Mouse (Mus musculus) midbrain, embryonic 12.5 days (tissue): ENCODE measurements around the gene Rgl3. TPM values are rescaled to one million over a fixed set of nuclear protein-coding genes. Genes with fewer than 3 reads are reported as not detected.
A peak's percentile ranks its signal among the peaks of the same experiment; 100 is the strongest.

Experiments
- ATAC-seq: fragments of 200-750 bp; cut with Nextera tagmentation; 2 replicates; pipeline ENCODE4 v1.8.0; 2017; ENCODE audit warnings: low read depth, moderate TSS enrichment, moderate library complexity; ENCODE audit not compliant: low FRiP score
- H3K27ac ChIP-seq: fragments of 300-500 bp; sonication (generic); replicated peaks from 2 replicates; pipeline ENCODE4 v1.5.1; 2016; ENCODE audit warnings: mild to moderate bottlenecking
- H3K27me3 ChIP-seq: fragments of 300-500 bp; sonication (generic); 2 replicates; pipeline ENCODE4 v1.6.1; 2016; ENCODE audit warnings: mild to moderate bottlenecking
- H3K36me3 ChIP-seq: fragments of 300-500 bp; sonication (generic); 2 replicates; pipeline ENCODE4 v1.6.1; 2016
- H3K4me1 ChIP-seq: fragments of 300-500 bp; sonication (generic); 2 replicates; pipeline ENCODE4 v1.6.1; 2016
- H3K4me2 ChIP-seq: fragments of 300-500 bp; sonication (generic); replicated peaks from 2 replicates; pipeline ENCODE4 v1.6.1; 2016; ENCODE audit warnings: mild to moderate bottlenecking, moderate library complexity
- H3K4me3 ChIP-seq: fragments of 300-500 bp; sonication (generic); 2 replicates; pipeline ENCODE4 v1.5.1; 2016; ENCODE audit warnings: mild to moderate bottlenecking
- H3K9ac ChIP-seq: fragments of 300-500 bp; sonication (generic); replicated peaks from 2 replicates; pipeline ENCODE4 v1.6.1; 2016; ENCODE audit warnings: mild to moderate bottlenecking, moderate library complexity
- H3K9me3 ChIP-seq: fragments of 300-500 bp; sonication (generic); 2 replicates; pipeline ENCODE4 v1.6.1; 2016; ENCODE audit warnings: mild to moderate bottlenecking
- WGBS: fragments of 180-500 bp; shearing (Covaris S2); methylation state at CpG from one replicate; pipeline ENCODE4 v1.1.7; 2016; 5-methylcytosine and 5-hydroxymethylcytosine counted together
- polyA plus RNA-seq: library from polyadenylated mRNA; unstranded; fragments of >200 nt; fragmentation: Nextera tagmentation; extraction: Ambion mirVana; gene quantifications from 2 replicates; pipeline ENCODE4 v1.2.1, GENCODE M21; 2016

Gene Rgl3
- polyA plus RNA-seq, 1 experiment from 2014 or later = 2.7 TPM

GRCm38 (mm10) chr9:21977331-21977730 lies 11.9 kb downstream of the Rgl3 start:
- no peak overlapping the region for H3K4me3 ChIP-seq
- no peaks in the 10 kb centered on the region for H3K36me3 ChIP-seq
- 91% methylated on average over 5 of the region's 5 CpGs for WGBS
- no peak overlapping the region for H3K9ac ChIP-seq
- no peak overlapping the region for H3K4me2 ChIP-seq
- H3K27ac ChIP-seq = no peak overlapping the region
- ATAC-seq = no peak
- H3K9me3 ChIP-seq = no peaks in the 10 kb centered on the region
- H3K27me3 ChIP-seq = no peaks in the 10 kb centered on the region
- no peaks in the 10 kb centered on the region for H3K4me1 ChIP-seq

DNA sequence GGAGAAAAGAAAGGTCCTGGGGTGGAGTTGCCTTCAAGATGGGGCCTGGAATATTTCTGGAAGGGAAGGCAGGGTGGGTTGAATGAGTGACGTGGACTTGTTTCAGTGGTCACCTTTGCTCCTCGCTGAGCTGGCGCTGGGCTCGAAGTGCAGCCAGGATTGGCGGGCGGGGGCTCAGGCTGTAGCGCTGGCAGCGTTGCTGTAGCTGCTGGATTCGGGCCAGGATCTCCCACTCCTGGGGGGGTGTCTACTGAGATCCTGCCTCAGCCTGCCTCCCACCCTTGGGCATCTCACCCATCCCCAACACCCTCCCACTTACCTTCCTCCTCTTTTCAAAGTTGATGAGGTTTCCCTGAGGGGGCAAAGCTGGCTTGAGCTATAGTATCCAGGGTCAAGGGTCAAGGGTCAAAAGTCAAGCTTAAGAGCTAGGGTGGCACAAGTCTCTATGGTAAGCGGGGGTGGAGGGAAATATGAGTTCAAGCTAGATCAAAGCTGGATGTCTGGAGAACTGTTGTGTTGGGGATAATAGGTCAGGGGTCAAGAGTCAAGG lies 12.5 kb downstream of the Rgl3 start:
- 86% methylated on average over 10 of the region's 10 CpGs for WGBS
- Histone ChIP-seq H3K27ac (no peak overlapping the region), H3K27me3 (no peaks in the 10 kb centered on the region), H3K36me3 (no peaks in the 10 kb centered on the region), H3K9ac (no peak overlapping the region), H3K4me1 (no peaks in the 10 kb centered on the region), H3K4me3 (no peak overlapping the region), H3K9me3 (no peaks in the 10 kb centered on the region), H3K4me2 (no peak overlapping the region)
- ATAC-seq = no peak

- WGBS = 95% methylated on average over 4 of the region's 4 CpGs
- Histone ChIP-seq H3K9ac (no peak overlapping the region), H3K27ac (no peak overlapping the region), H3K36me3 (no peaks in the 10 kb centered on the region), H3K4me2 (no peak overlapping the region), H3K4me3 (no peak overlapping the region), H3K4me1 (no peaks in the 10 kb centered on the region), H3K27me3 (0 out of 2 replicates have a peak, but pooled peaks cover 4% of the 10 kb centered on the region), H3K9me3 (no peaks in the 10 kb centered on the region)
- no peak for ATAC-seq
Observed at GRCm38 (mm10) chr9:21969304-21969703, 19.9 kb downstream of the Rgl3 start.

- no peaks in the 10 kb centered on the region for H3K4me1 ChIP-seq
- no peak overlapping the region for H3K4me2 ChIP-seq
- no peak overlapping the region for H3K27ac ChIP-seq
- no peak overlapping the region for H3K9ac ChIP-seq
- 87% methylated on average over 6 of the region's 6 CpGs for WGBS
- ATAC-seq = no peak
- H3K9me3 ChIP-seq = no peaks in the 10 kb centered on the region
- peaks cover 8% of the 10 kb centered on the region for H3K27me3 ChIP-seq
- H3K36me3 ChIP-seq = no peaks in the 10 kb centered on the region
- H3K4me3 ChIP-seq = no peak overlapping the region
Observed at GRCm38 (mm10) chr9:21968883-21969282, 20.4 kb downstream of the Rgl3 start.

DNA sequence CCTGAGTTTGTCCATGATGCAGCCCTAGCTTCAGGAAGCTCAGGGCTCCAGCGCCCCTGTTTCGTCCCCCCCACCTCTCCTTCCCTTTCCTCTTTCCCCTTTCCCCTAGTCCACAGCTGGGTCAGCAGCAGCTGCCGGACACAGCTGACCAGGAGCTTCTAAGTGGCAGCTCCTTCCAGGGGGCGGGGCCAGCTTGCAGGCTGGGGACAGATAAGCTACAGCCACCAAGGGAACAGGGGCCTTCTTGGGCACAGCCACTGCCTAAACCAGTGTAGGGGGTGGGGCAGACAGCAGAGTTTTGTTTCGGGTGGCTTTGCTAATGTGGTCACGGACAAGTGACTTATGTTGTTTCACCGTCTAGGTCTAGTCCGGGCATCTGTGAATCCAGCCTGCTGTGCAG lies 25.8 kb downstream of the Rgl3 start, which contains the start of gene Epor:
Epor (minus strand) TSS at position 90 of the 400 bp plus-strand sequence.
- WGBS = 17% methylated on average over 8 of the region's 8 CpGs
- H3K4me3 ChIP-seq = peak within 1 kb of the TSS; percentile 39

DNA sequence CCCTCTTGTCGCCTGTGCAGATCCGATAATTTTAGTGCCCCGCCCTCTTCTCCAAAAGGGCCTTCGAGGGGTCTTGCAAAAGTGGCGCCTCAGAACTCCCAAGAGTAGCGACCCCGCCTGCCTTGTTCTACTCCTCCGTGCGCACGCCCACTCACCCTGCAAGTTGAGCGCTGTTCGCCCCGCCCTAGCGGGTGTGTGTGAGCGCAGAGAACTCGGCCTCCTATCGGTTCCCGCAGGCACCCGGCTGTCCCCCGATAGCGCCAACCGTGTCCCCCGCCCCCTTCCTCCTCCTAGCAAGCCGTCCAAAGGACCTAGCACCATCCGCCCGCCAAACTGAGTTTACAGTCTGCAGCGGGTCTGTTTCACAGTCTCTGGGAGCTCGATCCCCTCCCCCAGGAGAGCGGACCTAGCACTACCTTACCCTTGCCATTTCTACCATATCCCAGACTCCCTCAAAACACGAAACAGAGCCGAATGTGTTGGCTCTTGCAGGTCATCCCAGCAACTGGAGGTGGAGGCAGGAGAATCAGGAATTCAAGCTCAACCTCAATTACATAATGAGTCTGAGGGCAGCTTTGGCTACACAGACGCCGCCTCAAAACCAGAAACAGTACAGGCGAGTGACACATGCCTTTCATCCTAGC lies 26.7 kb downstream of the Rgl3 start:
- 3% methylated on average over 34 of the region's 34 CpGs for WGBS
- H3K27me3 ChIP-seq = peaks cover 59% of the 10 kb centered on the region
- peak overlapping the region; percentile 39 for H3K4me3 ChIP-seq
- no peak overlapping the region for H3K27ac ChIP-seq
- H3K4me2 ChIP-seq = peak overlapping the region; percentile 63
- H3K4me1 ChIP-seq = peaks cover 28% of the 10 kb centered on the region
- H3K36me3 ChIP-seq = no peaks in the 10 kb centered on the region
- peak overlapping the region; percentile 43 for H3K9ac ChIP-seq
- peak; percentile 45; the same call in 1 of the 2 replicates for ATAC-seq
- H3K9me3 ChIP-seq = no peaks in the 10 kb centered on the region

More for the DNA sequence above, 25.8 kb downstream of the Rgl3 start, which contains the start of gene Epor:
- Histone ChIP-seq H3K4me2 (peak within 1 kb of the TSS; percentile 63), H3K4me1 (peaks cover 28% of the 10 kb centered on the region), H3K9me3 (no peaks in the 10 kb centered on the region), H3K27me3 (peaks cover 59% of the 10 kb centered on the region), H3K9ac (peak within 1 kb of the TSS; percentile 43), H3K36me3 (no peaks in the 10 kb centered on the region), H3K27ac (no peak within 1 kb of the TSS)
- ATAC-seq = peak; percentile 59; the same call in 1 of the 2 replicates

DNA sequence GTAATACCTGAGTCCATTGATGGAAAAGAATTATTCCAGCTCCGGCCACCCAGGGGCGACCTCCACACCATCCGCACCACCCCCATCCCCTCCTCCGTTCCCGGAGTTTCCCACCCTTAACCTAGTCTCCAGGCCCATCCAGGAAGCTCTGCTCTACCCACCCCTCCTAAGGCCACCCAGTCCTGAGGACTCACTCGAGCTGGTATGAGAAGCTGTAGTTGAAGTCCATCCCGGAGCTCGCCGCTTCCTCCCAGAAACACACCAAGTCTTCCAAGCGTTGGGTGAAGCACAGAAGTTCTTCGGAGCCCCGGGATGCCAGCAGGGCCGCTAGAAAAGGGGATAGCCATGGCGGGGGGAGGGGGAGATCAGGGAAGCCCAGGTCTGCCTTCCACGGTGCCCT lies 27.2 kb downstream of the Rgl3 start:
- Histone ChIP-seq H3K36me3 (no peaks in the 10 kb centered on the region), H3K9ac (peak overlapping the region; percentile 43), H3K4me1 (peaks cover 28% of the 10 kb centered on the region), H3K4me2 (peak overlapping the region; percentile 63), H3K9me3 (no peaks in the 10 kb centered on the region), H3K27ac (no peak overlapping the region), H3K4me3 (peak overlapping the region; percentile 39), H3K27me3 (peaks cover 59% of the 10 kb centered on the region)
- ATAC-seq = peak; percentile 51; the same call in 1 of the 2 replicates
- WGBS = under 1% methylated on average over 15 of the region's 15 CpGs

DNA sequence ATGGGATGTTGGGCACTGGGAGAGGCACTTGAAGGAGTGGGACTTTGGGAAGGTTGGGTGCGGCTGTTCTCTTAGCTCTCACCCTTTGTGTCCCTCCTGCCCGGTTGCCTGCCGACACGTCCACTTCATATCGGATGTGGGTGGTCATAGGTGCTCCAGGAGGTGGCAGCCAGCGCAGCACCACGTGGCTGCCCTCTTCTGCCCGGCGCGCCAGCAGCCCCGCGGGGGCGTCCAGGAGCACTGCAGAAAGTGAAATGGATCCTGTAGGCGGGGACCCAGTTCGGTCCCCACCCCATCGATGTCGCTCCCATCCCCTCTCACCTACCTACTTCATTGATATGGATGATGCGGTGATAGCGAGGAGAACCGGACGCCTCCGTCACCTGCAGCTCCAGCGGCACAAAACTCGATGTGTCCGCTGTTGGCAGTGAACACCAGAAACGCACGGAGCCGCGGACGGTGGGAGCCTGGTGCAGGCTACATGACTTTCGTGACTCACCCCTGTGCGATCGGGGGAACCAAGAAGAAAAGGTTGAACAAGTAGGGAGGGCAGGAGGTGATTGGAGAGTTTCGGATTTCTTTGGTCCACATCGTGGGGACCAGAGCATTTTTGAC lies 27.8 kb downstream of the Rgl3 start:
- H3K36me3 ChIP-seq = no peaks in the 10 kb centered on the region
- H3K9ac ChIP-seq = no peak overlapping the region; the same call in 1 of the 2 replicates
- 1% methylated on average over 35 of the region's 35 CpGs for WGBS
- ATAC-seq = no peak
- H3K9me3 ChIP-seq = no peaks in the 10 kb centered on the region
- peaks cover 31% of the 10 kb centered on the region for H3K4me1 ChIP-seq
- peak overlapping the region; percentile 39 for H3K4me3 ChIP-seq
- no peak overlapping the region for H3K27ac ChIP-seq
- peaks cover 59% of the 10 kb centered on the region for H3K27me3 ChIP-seq
- peak overlapping the region; percentile 63 for H3K4me2 ChIP-seq

DNA sequence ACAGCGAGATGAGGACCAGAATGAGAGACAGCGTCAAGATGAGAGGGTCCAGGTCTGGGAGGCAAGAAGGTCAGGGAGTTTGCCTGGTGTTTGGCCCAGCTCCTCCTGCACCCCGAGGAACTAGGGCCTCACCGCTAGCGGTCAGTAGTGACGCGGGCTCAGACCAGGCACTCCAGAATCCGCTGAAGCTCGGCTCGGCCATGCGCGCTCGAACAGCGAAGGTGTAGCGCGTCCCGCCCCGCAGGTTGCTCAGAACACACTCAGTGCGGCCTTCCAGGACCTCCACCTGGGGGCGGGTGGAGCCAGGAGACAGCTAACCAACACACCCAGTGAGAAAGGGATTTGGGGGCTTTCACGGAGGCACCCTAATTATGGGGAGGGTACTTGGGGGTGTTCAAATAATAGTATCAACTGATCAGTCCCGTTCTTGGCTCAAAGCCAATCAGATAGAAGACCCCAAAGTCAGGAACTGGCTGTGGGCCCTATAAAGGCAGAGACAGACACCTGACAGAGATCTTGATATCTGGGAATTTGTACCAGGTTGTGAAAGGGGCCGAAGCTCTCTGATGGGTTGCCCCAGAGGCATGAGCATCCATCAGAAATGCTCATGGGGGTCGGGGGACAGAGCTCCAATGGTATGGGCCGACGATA lies 28.6 kb downstream of the Rgl3 start:
- no peak for ATAC-seq
- Histone ChIP-seq H3K36me3 (no peaks in the 10 kb centered on the region), H3K9me3 (no peaks in the 10 kb centered on the region), H3K27me3 (peaks cover 55% of the 10 kb centered on the region), H3K4me1 (peaks cover 34% of the 10 kb centered on the region), H3K4me2 (no peak overlapping the region), H3K9ac (0 out of 2 replicates have a peak overlapping the region, but pooled peaks have one; percentile 6), H3K27ac (no peak overlapping the region), H3K4me3 (peak overlapping the region; percentile 39; the same call in 1 of the 2 replicates)
- 8% methylated on average over 26 of the region's 26 CpGs for WGBS

- H3K4me1 ChIP-seq = peaks cover 34% of the 10 kb centered on the region
- H3K4me3 ChIP-seq = no peak overlapping the region
- no peaks in the 10 kb centered on the region for H3K36me3 ChIP-seq
- no peak overlapping the region for H3K27ac ChIP-seq
- ATAC-seq = no peak
- 51% methylated on average over 9 of the region's 9 CpGs for WGBS
- no peak overlapping the region for H3K4me2 ChIP-seq
- H3K9me3 ChIP-seq = no peaks in the 10 kb centered on the region
- no peak overlapping the region for H3K9ac ChIP-seq
- peaks cover 55% of the 10 kb centered on the region for H3K27me3 ChIP-seq
Observed at GRCm38 (mm10) chr9:21960135-21960534, 29.1 kb downstream of the Rgl3 start.

GRCm38 (mm10) chr9:21959244-21959643 lies 30.0 kb downstream of the Rgl3 start:
- no peak overlapping the region for H3K4me3 ChIP-seq
- no peak for ATAC-seq
- peaks cover 55% of the 10 kb centered on the region for H3K27me3 ChIP-seq
- H3K36me3 ChIP-seq = no peaks in the 10 kb centered on the region
- WGBS = 96% methylated on average over 7 of the region's 7 CpGs
- H3K4me2 ChIP-seq = no peak overlapping the region
- H3K9ac ChIP-seq = no peak overlapping the region
- peaks cover 38% of the 10 kb centered on the region for H3K4me1 ChIP-seq
- no peaks in the 10 kb centered on the region for H3K9me3 ChIP-seq
- no peak overlapping the region for H3K27ac ChIP-seq

DNA sequence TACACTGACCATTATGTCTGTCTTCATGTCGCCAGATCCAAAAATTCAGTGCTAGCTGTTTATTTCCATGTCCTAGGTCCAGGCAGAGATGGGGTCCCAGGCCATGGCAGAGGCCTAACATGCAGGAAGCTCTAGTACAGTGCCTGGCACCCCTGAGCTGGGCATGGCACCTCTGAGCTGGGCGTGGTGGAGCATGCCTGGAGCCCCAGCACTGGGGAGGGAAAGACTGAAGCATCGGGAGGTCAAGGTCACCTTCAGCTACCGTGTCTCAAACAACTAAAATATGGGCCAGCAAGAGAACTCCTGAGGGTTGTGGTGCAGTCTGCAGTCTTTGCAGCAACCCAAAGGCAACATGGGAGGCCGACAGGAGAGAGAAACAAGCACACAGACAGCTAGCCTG lies 30.9 kb downstream of the Rgl3 start:
- H3K27me3 ChIP-seq = peaks cover 46% of the 10 kb centered on the region

More for the DNA sequence above, 30.9 kb downstream of the Rgl3 start:
- no peaks in the 10 kb centered on the region for H3K36me3 ChIP-seq
- 91% methylated on average over 5 of the region's 5 CpGs for WGBS
- no peak overlapping the region for H3K9ac ChIP-seq
- H3K4me2 ChIP-seq = no peak overlapping the region
- no peaks in the 10 kb centered on the region for H3K9me3 ChIP-seq
- no peak for ATAC-seq
- no peak overlapping the region for H3K27ac ChIP-seq
- no peak overlapping the region for H3K4me3 ChIP-seq
- H3K4me1 ChIP-seq = peaks cover 43% of the 10 kb centered on the region
